Mouse (Mus musculus) embryonic fibroblast, embryonic 13.5 days (primary cell): ENCODE measurements around the gene Olfr160.

ENCODE experiments used
- CTCF ChIP-seq: IDR thresholded peaks from 2 replicates; pipeline ENCODE4 v1.5.1; 2011; ENCODE audit warnings: mild to moderate bottlenecking, control low read depth, low read length, moderate library complexity, borderline replicate concordance; ENCODE audit not compliant: insufficient read depth
- POLR2A ChIP-seq: IDR thresholded peaks from 2 replicates; pipeline ENCODE4 v1.6.1; 2011; ENCODE audit warnings: low read depth, mild to moderate bottlenecking, control low read depth, low read length, moderate library complexity

DNA sequence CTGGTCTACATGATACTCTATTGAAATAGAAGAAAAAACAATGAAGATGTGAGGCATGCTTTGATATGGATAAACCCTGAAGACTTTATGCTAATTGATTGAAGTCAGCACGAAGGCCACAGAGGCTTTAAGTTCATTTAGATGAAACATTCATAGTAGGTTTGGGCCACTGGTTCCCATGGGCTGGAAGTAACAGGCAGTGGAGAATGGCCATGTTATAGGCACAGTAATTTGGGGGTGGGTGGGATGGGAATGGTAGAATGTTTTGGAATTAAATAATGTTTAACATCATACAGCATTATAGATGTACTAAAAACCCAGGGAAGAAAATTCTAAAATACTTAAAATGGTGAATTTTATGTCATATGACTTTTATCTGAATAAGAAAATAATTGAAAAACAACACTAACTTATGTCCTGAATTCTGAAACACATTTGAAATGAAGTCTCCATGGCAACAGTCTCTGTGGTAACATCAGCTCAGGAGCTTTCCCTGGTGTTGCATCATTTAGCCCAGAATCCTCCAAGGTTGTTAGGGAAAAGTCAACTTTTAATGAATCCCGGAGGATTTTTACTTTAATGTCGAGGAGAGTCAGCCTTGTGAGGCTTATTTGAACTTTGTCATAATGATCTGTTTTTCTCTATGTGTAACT, 28.6 kb downstream of the Olfr160 start:
- no peak for TF ChIP-seq CTCF
- no peak for TF ChIP-seq POLR2A
